Mouse (Mus musculus): Measurements from ENCODE around the gene Tnfaip8l1. TPM values are rescaled to one million over a fixed set of nuclear protein-coding genes. Genes with fewer than 3 reads are reported as not detected.

Tnfaip8l1 gene
- total RNA-seq, 2 experiments from 2014 or later, result 5.4 to 6.6 TPM

DNA sequence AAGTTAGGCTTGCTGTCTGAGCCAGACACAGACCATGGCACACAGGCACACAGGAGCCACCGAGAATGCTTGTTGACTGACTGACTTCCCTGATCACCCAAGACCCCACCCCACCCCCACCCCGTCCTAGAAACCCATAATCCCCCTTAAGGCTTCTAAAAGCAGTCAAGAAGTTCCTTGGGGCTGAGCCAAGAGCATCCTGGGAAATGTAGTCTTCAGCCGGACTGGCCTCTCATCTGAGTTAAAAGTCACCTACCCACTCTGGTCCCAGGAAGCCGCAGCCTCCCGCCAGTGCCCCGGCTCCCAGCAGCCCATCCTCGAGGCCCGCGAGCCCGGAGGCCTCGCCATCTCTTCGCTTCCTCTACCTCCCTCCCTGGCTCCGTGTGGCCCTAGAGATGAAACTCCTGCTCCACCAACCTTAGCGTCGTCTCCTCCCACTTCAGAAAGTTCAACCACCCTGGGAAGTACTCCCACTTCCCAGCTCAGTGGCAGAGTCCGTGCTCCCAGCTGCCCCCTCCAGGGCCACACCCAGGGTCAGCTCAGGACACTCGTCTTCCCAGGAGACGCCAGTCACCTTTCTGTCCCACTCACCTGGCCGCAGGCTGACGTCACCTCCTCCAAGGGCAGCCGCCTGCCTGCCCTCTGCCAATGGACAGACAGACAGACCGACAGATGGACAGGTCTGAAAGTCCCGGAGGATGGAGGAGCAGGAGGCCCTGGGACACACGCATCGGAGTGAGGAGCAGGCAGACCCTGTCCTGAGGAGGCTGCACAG is 24.3 kb upstream of the Tnfaip8l1 start:
- no peak for DNase-seq (ENCODE audit: extremely low spot score in 1 of 2, low spot score in 1 of 2)

DNA sequence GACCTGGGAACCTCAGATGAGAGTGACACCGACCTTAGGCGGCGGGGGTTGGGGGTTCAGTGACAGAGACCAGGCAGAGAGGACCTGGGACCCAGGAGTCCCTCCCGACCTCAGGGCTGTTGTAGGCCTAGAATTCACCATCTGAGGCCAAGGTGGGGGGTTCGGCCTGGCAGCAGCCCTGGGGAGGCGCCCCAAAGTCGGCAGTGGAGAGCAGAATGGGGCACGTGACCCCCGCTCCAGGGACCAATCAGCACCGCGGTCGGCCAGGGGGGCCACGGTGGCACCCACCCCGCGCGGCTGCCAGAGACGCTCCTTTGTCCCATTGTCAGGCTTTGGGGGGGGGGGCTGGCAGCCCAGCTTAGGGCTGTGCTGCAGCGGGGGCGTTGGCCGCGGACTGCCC is 22.9 kb upstream of the Tnfaip8l1 start:
- DNase-seq (ENCODE audit: extremely low spot score in 1 of 2, low spot score in 1 of 2), result no peak

DNA sequence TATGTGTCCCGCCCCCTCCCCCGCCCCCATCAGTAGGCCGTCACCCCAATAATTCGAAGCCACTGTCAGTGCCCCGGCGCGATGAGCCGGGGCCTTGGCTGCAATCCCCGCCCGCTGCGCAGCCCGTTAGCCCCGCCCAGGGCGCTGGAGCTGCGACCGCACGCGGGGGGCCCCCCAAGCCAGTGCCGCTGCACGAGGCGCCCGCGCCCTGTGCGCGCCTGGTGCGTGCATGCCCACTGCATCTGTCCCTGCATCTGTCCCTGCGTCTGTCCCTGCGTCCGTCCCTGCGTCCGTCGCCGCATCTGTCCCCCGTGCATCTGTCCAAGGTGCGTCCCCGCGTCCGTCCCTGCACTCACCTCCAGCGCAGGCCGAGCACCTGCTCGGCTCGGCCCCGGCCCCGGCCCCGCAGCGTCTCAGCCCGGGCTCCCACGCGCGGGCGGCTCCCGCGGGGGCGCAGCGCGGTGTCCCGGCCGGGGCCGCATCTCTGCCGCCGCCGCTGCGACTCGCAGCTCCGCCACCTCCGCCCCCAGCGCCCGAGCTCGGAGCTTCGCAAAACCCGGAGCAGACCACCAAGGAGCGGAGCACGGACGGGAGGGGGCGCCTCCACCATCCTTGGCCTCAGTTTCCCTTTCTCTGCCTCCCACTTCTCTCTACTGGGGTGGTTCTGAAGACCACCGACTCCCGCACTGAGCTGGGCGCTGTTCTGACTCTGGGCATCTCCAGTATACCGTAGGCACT is 22.2 kb upstream of the Tnfaip8l1 start, which contains the start of gene Sema6b:
Gene Sema6b (minus strand): TSS at position 486 of the 738 bp plus-strand sequence.
- peak; percentile 80 to 90 for DNase-seq (ENCODE audit: extremely low spot score in 1 of 2, low spot score in 1 of 2)

DNA sequence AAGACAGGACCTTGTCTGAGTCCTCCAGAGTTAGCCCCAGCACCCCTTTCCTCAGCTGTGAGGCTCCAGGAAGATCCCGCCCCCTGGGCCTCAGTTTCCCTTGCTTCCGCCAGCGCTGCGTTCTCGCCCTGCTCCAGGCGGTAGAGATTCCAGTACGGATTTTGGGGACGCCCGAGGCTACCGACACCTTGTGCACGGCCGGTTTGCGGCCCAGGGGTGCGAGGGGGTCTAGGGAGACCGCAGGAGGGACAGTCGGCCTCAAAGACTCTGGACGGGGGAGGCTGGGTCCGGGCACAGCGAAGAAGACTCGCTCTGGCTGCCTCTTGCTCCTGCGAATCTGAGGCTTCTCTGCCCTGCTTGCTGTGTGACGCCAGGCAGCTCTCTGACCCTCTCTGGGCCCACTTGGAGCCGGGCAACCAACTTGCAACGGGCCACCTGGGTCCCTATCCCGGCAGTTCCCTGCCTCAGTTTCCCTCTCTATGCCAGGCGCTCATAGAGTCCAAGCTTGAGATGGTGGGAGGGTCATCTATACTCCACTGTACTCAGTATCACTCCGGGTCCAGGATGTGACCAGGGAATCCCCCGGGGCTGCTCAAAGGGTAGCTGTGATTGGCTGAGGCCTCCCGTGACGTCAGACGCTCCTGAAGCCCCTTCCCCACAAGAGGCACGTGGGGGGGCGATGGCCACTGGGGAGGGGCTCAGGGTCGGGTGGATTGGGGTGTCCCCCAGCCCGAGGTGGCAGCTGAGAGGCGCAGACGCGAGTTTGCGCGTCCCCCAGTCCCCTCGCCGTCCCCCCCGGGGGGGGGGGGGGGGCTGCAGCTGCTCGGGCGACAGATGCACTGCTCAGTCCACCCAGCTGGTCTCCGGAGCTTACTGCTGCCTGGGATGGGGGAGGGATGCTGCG is 20.3 kb upstream of the Tnfaip8l1 start:
- DNase-seq (ENCODE audit: extremely low spot score in 1 of 2, low spot score in 1 of 2), result peak; percentile 65 to 80

DNA sequence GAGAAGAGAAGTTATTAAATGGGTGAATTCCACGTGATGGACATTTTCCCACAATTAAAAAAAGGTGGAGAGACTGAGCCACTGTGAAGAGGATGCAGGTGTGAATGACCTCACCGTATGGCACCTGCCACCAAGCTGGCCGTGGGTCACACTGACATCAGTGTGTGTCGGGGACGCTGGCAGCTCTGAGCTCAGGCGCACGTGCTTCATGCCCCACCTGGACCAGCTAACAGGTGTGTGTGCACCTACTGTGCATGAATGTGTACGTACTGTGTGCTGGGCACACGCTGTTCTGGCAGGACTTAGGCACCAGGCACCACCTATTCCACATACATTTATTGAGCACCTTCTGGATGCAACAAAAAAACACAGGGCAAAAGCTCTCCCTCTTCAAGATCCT is 17.7 kb upstream of the Tnfaip8l1 start:
- DNase-seq (ENCODE audit: extremely low spot score in 1 of 2, low spot score in 1 of 2), result no peak

DNA sequence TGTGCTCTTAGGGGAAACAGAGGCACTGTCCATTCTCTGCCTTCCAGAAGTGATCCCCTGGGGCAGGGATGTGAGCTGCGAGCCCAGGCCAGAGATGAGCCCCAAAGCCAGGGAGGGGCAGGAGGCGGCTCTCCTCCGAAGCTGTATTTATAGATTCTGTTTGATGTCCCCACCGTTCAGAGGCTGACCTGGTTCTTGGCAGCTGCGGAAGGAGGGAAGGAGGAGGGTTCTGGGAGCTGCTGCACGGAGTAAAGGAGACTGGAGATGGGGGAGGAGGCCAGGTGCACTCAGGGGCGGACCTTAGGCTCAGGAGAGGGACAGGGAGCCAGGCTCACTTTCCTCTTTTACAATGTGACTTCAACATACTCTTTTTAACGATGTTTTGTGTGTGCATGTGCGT is 16.1 kb upstream of the Tnfaip8l1 start:
- no peak for DNase-seq (ENCODE audit: extremely low spot score in 1 of 2, low spot score in 1 of 2)

DNA sequence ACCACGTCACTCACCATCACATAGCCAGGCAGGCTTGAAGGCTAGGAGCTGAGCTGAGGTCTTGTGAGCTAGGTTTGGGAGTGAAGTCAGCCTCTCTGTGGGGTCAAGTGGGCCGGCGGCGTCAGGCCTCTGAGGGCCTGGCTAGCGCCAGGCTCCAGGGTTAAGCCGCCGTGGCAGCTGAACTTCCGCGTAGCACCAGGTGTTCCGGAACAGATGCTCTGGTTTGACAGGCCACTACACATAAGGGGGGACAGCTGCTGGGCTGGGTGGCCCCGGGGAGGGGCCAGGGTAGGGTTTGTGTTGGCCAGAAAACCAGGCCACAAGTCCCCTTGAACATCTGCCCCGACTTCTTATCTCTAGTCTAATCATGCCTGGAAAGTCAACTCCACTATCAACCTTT is 14.9 kb upstream of the Tnfaip8l1 start:
- no peak for DNase-seq (ENCODE audit: extremely low spot score in 1 of 2, low spot score in 1 of 2)

DNA sequence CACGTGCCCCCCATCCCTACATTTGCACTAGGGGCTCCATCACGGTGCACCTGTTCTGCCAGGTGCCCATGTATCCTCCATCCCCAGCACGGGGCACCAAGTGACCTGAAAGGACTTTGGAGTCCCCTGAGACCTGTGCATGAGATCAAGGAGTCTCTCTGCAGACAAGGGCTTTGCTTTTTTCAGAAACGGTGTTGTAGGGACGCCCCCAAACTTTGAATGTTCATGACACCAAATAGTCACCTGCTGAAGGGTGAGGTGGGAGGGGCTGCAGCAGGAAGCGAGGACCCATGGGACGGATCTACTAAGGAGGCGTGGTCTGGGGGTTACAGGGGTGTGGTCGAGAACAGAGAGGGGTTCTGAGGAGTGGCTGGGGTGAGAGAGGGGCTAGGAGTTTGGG is 14.0 kb upstream of the Tnfaip8l1 start:
- DNase-seq (ENCODE audit: extremely low spot score in 1 of 2, low spot score in 1 of 2), result no peak

DNA sequence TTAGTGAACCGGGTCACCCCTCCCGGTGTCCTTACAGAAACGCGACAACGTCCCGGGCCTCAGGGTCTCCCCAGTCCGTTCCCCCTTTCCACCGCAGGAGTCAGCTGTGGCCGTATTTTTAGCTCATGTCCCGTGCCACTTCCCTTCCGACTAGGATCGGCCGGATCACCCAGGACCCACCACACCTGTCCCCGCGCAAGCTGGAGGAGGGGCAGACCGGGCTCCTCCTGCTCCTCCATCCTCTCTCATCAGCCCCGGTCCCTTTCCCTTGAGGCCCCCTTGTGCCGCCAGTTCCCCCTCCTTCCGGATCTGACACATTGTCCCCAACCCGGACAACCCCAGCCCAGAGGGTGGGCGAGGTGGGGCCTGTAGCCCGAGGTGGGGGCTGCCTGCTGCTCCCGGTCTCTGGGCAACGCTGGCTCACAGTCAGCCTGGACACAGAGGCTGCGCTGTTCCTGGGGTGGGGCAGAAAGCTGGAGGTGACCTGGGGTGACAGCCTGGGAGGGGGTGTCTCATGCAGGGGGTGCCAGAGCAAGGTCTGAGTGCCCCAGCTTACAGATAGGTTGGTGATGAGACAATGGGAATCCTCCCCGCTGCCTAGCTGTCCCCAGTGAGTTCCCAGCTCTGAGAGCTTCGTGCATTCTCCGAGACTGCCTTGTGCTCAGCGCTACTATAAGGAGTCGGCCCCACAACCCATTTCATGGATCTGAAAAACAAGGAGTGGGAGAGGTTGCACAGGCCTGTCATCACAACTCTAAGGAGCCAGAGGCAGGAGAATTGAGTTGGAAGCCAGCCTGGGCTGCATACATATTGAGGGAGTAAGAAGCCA is 13.3 kb upstream of the Tnfaip8l1 start:
- DNase-seq (ENCODE audit: extremely low spot score in 1 of 2, low spot score in 1 of 2), result no peak

DNA sequence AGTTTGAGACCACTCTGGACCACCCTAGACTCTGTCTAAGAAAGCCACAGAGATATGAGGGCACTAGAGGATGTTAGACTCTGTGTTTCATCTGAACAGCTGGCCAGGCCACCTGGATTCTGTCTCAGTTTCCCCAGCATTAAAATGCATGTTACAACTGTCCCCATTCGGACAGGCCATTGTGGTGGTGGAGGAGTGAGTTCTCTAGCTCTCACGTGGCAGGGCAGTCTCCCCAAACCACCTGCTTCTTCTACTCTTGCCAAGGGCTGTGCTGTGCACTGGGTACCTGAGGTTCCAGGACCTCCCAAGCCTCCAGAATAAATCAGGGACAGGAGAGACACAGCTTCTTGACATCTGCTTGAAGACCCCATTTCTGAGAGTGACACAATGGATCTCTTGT is 12.4 kb upstream of the Tnfaip8l1 start:
- no peak for DNase-seq (ENCODE audit: extremely low spot score in 1 of 2, low spot score in 1 of 2)

DNA sequence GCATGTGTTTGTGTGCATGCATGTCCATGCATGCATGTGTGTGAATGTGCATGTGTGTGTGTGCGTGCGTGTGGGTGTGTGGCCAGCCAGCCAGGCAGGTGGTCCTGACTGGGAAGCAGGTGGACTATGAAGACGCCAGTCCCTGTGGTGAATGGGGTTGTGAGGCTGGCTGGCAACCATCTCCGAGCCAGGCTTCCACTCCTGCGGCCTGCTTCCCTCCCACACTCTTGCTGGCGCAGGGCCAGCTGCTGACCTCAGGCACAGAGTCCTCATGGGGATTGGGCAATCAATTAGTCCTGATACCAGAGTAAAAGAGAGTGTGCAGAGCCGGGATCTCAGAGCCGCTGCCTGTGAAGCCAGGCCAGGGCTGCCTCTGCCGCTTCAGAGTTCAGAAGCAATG is 8.6 kb upstream of the Tnfaip8l1 start:
- DNase-seq (ENCODE audit: extremely low spot score in 1 of 2, low spot score in 1 of 2), result no peak

DNA sequence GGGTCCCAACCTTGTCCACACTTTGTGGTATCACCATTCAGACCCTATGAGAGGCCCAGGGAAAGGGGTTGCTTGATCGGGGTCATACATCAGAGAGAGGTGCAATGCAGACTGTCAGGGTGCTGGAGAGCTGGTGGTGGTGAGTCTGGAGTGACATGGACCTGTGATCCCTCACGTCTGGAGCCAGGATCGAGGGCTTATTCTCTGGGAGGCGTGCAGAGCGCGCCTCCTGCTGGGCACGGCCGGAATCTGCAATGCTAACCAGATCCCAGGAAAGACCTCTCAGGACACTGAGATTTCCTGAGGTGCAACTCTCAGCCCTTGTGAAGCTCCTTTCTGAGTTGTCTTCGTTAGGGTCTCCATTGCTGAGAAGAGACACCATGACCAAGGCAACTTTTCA is 2.5 kb upstream of the Tnfaip8l1 start:
- peak; percentile 51 to 62 for DNase-seq (ENCODE audit: extremely low spot score in 1 of 2, low spot score in 1 of 2)

DNA sequence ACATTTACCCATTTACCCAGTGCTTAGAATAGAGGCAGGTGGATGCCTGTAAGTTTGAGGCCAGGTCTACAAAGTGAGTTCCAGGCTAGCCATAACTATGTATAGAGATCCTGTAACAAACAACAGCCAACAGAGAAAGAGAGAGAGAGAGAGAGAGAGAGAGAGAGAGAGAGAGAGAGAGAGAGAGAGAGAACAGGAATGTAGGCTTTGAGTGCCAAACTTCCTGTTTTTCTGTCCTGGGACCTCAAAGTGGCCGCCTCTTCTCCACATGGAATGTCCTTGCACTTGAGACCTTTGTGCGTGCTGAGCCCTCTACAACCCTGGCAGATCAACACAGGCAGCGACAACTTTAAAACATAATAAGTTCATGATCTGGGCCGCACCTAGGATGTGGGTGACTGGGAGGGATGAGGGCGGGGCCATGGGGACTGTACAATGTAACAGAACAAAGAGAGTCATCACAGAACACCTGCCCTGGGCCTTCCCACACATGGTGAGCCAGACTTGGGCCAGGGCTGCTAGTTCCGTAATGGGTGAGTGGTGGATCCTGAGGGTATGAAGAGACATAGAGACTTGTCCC is 1.3 kb downstream of the Tnfaip8l1 start:
- no peak for DNase-seq (ENCODE audit: extremely low spot score in 1 of 2, low spot score in 1 of 2)

DNA sequence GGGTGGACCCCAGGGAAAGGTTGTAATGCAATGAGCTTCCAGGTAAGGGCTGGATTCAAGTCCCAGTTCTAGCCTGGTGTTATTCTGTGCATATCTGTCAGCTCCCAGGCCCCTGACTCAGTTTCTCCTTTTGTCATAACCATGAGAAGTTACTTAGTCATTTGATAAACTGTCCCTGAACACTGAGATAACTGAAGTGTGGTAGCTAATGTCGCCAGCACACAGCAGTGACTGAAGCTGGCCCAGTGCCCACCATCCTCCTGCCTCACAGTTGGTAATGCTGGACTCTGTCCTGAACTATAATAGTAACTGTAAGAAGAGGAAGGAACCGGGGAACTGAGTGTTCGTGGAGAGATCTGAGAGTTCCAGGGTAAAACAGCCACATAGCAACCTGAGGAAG is 2.2 kb downstream of the Tnfaip8l1 start:
- no peak for DNase-seq (ENCODE audit: extremely low spot score in 1 of 2, low spot score in 1 of 2)

DNA sequence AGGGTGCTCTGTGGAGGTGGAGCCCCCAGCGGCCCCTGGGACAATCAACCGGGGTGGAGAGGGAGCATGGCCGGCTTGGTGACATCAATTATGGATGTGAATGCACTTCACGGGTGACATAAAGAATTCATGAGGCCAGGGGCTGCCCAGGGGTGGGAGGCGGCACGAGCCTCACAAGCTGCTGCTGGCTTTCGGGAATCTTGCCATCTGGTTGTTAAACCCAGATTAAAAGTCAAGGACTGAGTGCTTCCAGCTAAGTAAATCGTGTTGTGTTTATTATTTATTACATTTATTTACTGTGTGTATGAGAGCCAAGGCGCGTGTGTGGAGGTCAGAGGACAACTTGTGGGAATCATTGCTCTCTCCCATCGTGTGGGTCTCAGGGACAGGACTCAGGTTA is 3.4 kb downstream of the Tnfaip8l1 start:
- no peak for DNase-seq (ENCODE audit: extremely low spot score in 1 of 2, low spot score in 1 of 2)

DNA sequence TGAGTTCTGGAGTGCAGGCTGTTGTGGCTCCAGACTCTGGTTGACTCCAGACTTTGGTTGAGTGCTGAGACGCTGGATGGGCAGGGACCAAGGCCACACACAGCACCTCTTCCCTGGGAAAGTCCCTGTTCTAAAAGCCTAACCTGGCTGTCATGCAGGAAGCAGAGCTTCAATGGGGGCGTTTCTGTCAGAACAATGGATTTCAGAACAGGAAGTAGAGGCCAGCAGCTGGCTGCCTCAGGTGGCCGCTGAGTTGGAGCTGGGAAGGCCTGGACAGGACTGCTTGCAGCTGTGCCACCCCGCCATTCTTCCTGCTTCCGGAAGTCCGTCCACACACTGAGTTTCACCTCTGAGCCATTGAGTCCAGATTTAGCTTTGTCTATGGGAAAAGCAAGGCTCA is 7.6 kb downstream of the Tnfaip8l1 start:
- no peak for DNase-seq (ENCODE audit: extremely low spot score in 1 of 2, low spot score in 1 of 2)

DNA sequence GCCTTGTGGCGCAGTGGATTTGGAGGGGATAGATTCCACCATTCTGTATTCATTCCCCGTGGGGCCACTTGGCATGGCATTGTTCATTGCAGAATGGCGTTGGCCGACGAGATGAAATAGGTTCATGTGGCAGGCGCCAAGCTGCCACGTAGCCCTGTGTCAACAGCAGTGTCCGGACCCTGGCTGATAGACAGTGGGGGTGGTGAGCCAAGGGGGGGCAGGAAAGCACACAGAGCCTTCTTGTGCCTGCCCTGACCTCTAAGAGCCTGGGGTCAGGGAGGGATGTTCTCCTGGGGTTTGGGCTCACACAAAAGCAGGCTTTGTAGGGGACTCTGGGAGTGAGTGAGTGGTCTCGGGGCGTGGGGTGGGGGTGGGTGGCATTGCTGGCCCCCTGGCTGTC is 8.4 kb downstream of the Tnfaip8l1 start:
- DNase-seq (ENCODE audit: extremely low spot score in 1 of 2, low spot score in 1 of 2), result no peak

DNA sequence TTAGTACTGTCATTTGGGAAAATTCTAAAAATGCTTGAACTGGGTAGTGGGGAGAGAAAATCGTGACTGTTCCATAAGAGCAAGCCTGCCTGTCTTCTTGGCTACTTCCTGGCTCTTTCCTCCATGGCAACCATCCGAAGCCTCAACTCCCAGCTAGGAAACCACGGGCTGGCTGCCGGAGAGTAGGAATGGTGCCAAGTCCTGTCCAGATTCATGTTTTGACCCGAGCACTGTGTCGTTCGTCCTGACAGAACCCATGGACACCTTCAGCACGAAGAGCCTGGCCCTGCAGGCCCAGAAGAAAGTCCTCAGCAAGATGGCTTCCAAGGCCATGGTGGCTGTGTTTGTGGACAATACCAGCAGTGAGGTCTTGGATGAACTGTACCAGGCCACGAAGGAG is 9.2 kb downstream of the Tnfaip8l1 start:
- DNase-seq (ENCODE audit: extremely low spot score in 1 of 2, low spot score in 1 of 2), result no peak

DNA sequence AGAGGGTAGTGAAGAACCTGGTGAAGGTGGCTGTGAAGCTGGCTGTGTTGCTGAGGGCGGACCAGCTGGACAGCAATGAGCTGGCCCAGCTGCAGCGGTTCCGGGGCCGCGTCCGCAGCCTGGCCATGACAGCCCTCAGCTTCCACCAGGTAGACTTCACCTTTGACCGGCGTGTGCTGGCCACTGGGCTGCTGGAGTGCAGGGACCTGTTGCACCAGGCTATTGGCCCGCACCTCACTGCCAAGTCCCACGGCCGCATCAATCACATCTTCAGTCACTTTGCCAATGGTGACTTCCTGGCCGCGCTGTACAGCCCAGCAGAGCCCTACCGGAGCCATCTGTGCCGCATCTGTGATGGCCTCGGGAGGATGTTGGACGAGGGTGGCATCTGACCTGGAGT is 9.6 kb downstream of the Tnfaip8l1 start:
- no peak for DNase-seq (ENCODE audit: extremely low spot score in 1 of 2, low spot score in 1 of 2)
